Mouse (Mus musculus) heart, embryonic 10.5 days (tissue): ENCODE results near the gene Rrnad1. TPM values are rescaled to one million over a fixed set of nuclear protein-coding genes. Genes with fewer than 3 reads are reported as not detected.
A peak's percentile ranks its signal among the peaks of the same experiment; 100 is the strongest.

Source experiments
- DNase-seq: peaks from one replicate; pipeline ENCODE4 v3.0.0-alpha.2; 2017; ENCODE audit warnings: low spot score
- H3K27ac ChIP-seq: fragments of 300-500 bp; sonication (generic); 2 replicates; pipeline ENCODE4 v1.5.1; 2016; ENCODE audit warnings: mild to moderate bottlenecking
- H3K27me3 ChIP-seq: fragments of 300-500 bp; sonication (generic); 2 replicates; pipeline ENCODE4 v1.6.1; 2016; ENCODE audit warnings: mild to moderate bottlenecking; ENCODE audit not compliant: poor library complexity, insufficient read depth, severe bottlenecking
- H3K36me3 ChIP-seq: fragments of 300-500 bp; sonication (generic); 2 replicates; pipeline ENCODE4 v1.6.1; 2016; ENCODE audit warnings: mild to moderate bottlenecking, moderate library complexity
- H3K4me1 ChIP-seq: fragments of 300-500 bp; sonication (generic); 2 replicates; pipeline ENCODE4 v1.6.1; 2016; ENCODE audit warnings: mild to moderate bottlenecking
- H3K4me3 ChIP-seq: fragments of 300-500 bp; sonication (generic); 2 replicates; pipeline ENCODE4 v1.5.1; 2016; ENCODE audit warnings: mild to moderate bottlenecking, moderate library complexity
- H3K9me3 ChIP-seq: fragments of 300-500 bp; sonication (generic); 2 replicates; pipeline ENCODE4 v1.6.1; 2016; ENCODE audit warnings: mild to moderate bottlenecking, moderate library complexity
- WGBS: fragments of 180-500 bp; shearing (Covaris S2); methylation state at CpG from one replicate; pipeline ENCODE4 v1.1.7; 2016; 5-methylcytosine and 5-hydroxymethylcytosine counted together
- polyA plus RNA-seq: library from polyadenylated mRNA; unstranded; fragments of >200 nt; fragmentation: Nextera tagmentation; extraction: Ambion mirVana; gene quantifications from 2 replicates; pipeline ENCODE4 v1.2.1, GENCODE M21; 2016

The Rrnad1 gene
- polyA plus RNA-seq, 1 experiment from 2014 or later: 21.0 TPM

GRCm38 (mm10) chr3:87884708-87885251 lies 45.7 kb downstream of the Rrnad1 start:
- H3K4me3 ChIP-seq: peak overlapping the region; percentile 88
- DNase-seq: peak; percentile 80
- under 1% methylated on average over 22 of the region's 28 CpGs for WGBS
- peaks cover 27% of the 10 kb centered on the region for H3K4me1 ChIP-seq
- peaks cover 16% of the 10 kb centered on the region for H3K36me3 ChIP-seq
- H3K27ac ChIP-seq: peak overlapping the region; percentile 98
- no peaks in the 10 kb centered on the region for H3K9me3 ChIP-seq
- no peaks in the 10 kb centered on the region for H3K27me3 ChIP-seq

- 0% methylated on average over 3 of the region's 3 CpGs for WGBS
- Histone ChIP-seq H3K36me3 (peaks cover 19% of the 10 kb centered on the region), H3K4me1 (peaks cover 27% of the 10 kb centered on the region), H3K4me3 (peak overlapping the region; percentile 88), H3K27me3 (no peaks in the 10 kb centered on the region), H3K27ac (peak overlapping the region; percentile 98), H3K9me3 (no peaks in the 10 kb centered on the region)
- no peak for DNase-seq
Observed at GRCm38 (mm10) chr3:87884291-87884690, 46.2 kb downstream of the Rrnad1 start.

GRCm38 (mm10) chr3:87877730-87878129 lies 52.8 kb downstream of the Rrnad1 start:
- H3K36me3 ChIP-seq: peaks cover 54% of the 10 kb centered on the region
- DNase-seq: no peak
- peaks cover 6% of the 10 kb centered on the region; the same call in 1 of the 2 replicates for H3K4me1 ChIP-seq
- WGBS: 64% methylated on average over 4 of the region's 4 CpGs
- H3K9me3 ChIP-seq: no peaks in the 10 kb centered on the region
- no peak overlapping the region for H3K27ac ChIP-seq
- no peaks in the 10 kb centered on the region for H3K27me3 ChIP-seq
- no peak overlapping the region for H3K4me3 ChIP-seq

Other genes with a start within 250 kb of the Rrnad1 start
- 0.30 and 0.63 TPM in 2 replicates for gene Lrrc71, start 182.1 kb downstream of the Rrnad1 start, polyA plus RNA-seq
- gene Ntrk1, start 135.6 kb downstream of the Rrnad1 start, polyA plus RNA-seq: 0.05 and 0.68 TPM in 2 replicates
- 0.07 TPM in 1 of 2 replicates, not detected in the other for gene Insrr, start 133.8 kb downstream of the Rrnad1 start, polyA plus RNA-seq
- gene Pear1, start 106.4 kb downstream of the Rrnad1 start, polyA plus RNA-seq: 14.3 and 14.8 TPM in 2 replicates
- 0.20 and 0.23 TPM in 2 replicates for gene Sh2d2a, start 84.0 kb downstream of the Rrnad1 start, polyA plus RNA-seq
- gene Prcc, start 45.1 kb downstream of the Rrnad1 start, polyA plus RNA-seq: 11.8 and 13.6 TPM in 2 replicates
- gene Hdgf, start 24.4 kb downstream of the Rrnad1 start, polyA plus RNA-seq: 182 and 248 TPM in 2 replicates
- 64.2 and 71.3 TPM in 2 replicates for gene Mrpl24, start 11.2 kb downstream of the Rrnad1 start, polyA plus RNA-seq
- gene Isg20l2, start 403 bp downstream of the Rrnad1 start, polyA plus RNA-seq: 39.6 and 55.1 TPM in 2 replicates
- gene Crabp2, start 17.9 kb upstream of the Rrnad1 start, polyA plus RNA-seq: 35.8 and 126 TPM in 2 replicates
- gene Nes, start 40.4 kb upstream of the Rrnad1 start, polyA plus RNA-seq: 25.0 and 28.8 TPM in 2 replicates
- gene Bcan, start 69.5 kb upstream of the Rrnad1 start, polyA plus RNA-seq: 0.05 TPM in 1 of 2 replicates, not detected in the other
- gene Hapln2, start 96.9 kb upstream of the Rrnad1 start, polyA plus RNA-seq: 0.07 and 0.08 TPM in 2 replicates
- gene Gpatch4, start 112.4 kb upstream of the Rrnad1 start, polyA plus RNA-seq: 28.5 and 47.0 TPM in 2 replicates
- 143 and 148 TPM in 2 replicates for gene Naxe, start 127.8 kb upstream of the Rrnad1 start, polyA plus RNA-seq
- gene Ttc24, start 147.6 kb upstream of the Rrnad1 start, polyA plus RNA-seq: 0.14 TPM in 1 of 2 replicates, not detected in the other
- 22.0 and 27.4 TPM in 2 replicates for gene Iqgap3, start 151.3 kb upstream of the Rrnad1 start, polyA plus RNA-seq
- gene Mef2d, start 211.7 kb upstream of the Rrnad1 start, polyA plus RNA-seq: 35.8 and 47.3 TPM in 2 replicates